Mouse (Mus musculus) testis, postnatal 14 days (tissue): ENCODE data around the gene Fgfr2.

Source experiments
- DNase-seq: peaks from one replicate; pipeline ENCODE4 v3.0.0; 2021; ENCODE audit warnings: low spot score

Fgfr2 gene

DNA sequence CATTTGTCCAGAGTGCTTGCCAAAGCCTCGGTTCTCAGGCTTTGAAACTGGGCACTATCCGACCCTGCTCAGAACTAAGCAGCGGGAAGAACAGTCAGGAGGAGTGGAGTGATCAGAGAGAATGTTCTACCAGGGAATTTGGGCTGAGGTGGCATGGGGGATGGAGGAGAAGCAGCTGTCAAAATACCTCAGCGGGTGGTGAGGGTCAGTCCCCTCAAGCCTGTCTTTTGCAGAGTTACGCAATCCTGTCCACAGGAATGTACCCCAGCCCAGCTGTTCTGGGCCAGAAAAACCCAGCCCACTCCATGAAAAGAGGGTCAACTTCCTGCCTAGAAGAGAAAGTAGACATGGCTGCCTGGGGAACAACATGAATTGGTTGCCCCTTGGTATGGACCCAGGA, 862.5 kb downstream of the Fgfr2 start:
- no peak for DNase-seq

DNA sequence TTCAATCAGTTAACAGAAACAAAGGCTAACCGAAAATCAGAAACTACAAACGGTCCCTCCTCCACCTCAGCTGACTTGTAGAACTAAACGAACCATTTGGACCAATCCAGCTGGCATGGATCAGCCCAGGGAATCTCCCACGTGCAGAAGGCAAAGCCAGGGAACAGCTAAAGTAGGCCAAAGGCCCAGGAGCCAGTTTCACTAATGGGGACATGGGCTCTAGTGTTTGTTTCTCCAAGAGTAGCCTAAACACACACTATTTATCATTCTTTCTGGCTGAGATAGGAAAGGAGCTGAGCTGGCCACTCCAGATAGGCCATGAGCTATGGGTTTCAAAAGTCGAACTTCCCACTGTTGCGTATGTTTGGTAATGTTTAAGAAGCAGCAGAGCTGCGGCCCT, 864.3 kb downstream of the Fgfr2 start:
- peak; percentile 49 for DNase-seq

DNA sequence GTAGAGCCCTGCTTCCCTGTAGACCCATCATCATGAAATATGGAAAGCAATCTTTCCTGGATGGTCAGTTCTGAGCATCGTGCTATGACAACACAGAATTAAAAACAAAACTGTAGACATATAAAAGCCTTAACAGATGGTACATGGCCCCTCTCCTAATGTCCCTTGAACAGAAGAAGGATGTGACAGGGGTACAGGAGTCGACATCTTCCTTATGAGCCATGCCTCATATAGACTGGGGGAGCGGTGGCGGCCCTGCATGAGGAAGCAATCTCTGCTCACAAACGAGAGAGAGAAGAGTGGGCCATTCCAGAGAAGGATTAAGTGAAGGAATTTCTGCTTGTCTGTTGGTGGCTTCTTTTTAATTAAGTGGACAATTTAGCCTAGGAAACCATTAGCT, 864.9 kb downstream of the Fgfr2 start:
- DNase-seq = no peak

DNA sequence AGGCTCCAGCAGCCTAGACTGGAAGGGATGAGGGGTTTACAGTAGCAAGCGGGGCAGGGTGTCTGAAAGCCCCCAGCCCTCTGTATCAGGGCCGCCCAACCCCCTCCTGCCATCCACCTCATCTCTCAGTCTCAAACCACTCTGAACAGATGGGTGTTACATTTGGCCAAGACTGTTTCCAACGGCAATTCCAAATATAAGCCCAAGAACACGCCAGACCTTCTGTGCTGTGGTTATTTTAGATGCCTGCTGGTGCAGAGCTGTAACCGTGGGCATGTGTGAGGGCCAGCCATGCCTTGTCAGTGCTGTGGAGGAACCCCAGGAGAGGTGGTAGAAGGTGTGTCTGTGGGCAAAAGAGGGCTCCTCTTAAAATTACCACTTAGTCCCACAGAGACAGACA, 869.6 kb downstream of the Fgfr2 start:
- DNase-seq = no peak

DNA sequence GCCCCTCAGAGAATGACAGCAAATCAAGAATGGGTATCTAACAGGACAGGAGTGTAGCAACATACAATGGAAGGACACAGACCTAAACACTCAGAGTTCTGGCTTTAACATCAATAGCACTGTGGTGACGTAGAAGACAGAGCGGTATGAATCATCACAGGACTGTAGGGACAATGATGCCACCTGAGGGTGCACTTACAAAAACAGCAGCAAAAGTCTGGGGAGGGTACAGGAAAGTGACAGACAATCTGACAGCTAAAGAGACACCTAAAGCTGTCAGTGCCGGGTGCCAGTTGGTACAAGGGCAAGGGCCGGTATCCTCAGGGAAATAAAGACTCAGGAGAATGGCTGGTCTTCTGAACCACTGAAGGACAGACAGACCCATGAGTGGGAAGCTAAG, 870.1 kb downstream of the Fgfr2 start:
- no peak for DNase-seq

DNA sequence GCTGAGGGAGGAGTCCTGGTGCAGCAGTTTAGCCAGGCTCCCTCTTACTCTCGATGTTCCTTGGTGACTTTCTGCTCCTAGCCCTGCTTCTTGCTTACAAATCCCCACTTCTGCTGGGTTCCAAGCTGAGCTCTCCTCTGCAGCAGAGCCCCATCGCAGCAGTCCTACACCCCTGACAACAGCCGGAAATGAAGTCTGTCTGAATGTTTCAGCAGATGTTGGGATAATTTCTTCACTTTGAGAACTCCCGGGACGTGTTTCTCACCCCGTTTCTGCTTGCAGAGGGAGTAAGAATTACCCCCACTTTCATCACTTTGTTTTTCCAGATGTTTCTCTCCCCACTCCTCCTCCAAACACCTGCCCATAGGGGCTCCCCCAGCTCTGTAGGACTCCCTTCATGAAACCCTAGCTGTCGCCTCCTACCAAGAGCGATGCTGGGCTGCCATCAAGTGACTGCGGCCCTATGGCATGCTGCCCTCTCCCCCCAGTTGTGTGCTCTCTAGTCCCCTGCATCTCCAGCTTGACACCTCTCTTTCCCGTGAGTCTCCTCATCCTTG, 873.5 kb downstream of the Fgfr2 start:
- DNase-seq = no peak

DNA sequence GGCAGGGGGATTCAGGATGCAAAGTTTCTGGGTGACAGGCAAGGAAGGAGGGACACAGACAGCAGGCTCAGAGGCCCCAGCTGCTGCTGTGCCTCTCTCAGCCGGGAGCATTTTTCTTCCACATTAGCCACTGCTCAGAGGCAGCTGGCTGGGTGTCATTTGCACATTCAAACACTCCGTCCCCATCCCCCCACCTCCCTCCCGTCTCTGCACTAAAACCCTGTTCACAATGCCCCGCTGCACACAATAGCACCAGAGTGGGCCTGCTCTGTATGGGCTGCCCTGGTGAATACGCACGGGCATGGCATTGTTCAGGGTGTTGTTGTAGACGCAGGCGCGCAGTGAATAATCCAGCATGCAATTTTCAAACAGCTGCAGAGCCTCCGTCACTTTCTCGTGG, 875.6 kb downstream of the Fgfr2 start:
- DNase-seq = no peak

DNA sequence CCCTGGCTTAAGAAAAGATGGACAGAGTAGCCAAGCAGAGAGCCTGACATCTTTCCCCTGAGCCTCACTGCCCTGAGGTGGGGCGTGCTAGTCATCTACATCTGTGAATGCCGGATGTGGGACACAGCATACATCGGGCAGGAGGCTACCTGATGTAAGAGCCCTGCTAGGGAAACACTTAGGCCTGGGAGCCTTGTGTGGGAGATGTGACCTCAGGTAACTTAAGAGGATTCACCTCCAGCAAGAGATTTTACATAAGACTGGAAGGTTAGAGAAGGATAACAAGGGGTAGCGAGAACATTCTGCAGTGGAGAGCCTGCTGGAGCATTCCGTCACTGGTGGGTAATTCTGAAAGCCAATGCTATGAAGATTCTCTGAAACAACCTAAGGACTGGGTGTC, 876.1 kb downstream of the Fgfr2 start:
- no peak for DNase-seq

DNA sequence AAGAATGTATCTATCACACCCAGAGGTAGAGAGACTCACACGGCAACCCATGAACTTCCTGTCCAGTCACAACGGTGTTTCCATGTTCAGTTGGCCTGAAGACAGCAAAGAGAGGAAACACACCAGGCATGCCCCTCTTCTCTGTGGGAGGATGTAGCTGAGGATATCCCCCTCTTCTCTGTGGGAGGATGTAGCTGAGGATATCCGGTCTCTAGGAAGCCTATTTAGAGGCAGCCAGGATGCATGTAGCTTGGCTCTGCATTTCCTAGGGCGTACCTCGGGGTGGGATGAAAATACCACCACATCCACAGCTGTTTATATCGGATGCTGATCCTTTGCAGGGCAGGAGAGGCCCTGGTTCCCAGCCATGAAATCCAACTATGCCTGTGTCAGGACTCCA, 877.4 kb downstream of the Fgfr2 start:
- no peak for DNase-seq

DNA sequence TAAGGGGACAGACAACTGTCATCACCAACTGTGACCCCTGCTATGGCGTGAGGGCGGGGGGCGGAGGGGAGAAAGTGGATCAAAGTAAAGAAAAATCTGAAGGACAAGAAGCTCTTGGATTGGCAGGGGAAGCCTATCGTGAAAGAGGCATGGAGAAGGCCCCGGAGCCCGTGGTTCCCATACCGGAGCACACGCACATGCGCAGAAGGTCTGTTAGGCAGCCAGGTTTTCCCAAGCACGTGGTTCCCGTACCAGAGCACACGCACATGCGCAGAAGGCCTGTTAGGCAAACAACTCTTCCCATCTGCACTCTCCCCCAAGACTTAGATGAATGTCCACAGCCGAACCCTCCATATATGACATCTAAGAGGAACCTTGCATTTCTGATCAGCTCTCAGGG, 878.5 kb downstream of the Fgfr2 start:
- no peak for DNase-seq

DNA sequence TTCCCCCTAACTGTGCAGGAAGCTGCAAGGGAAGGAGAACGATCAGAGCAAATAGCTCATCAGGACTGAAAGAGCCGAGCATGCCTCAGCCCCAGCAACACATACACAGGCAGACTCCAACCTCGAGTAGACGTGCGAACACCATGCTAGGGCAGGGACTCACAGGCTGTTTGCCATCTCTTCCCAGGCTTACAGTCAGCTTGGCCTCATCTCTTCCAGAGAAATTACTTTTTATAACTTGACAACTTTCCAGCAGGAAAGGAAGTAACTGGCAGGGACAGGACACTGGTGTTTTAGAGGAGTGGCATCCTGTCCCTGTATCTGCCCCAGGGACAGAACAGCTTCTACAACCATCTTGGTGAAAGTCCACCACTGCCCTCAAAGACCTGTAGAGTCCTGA, 879.9 kb downstream of the Fgfr2 start:
- no peak for DNase-seq

DNA sequence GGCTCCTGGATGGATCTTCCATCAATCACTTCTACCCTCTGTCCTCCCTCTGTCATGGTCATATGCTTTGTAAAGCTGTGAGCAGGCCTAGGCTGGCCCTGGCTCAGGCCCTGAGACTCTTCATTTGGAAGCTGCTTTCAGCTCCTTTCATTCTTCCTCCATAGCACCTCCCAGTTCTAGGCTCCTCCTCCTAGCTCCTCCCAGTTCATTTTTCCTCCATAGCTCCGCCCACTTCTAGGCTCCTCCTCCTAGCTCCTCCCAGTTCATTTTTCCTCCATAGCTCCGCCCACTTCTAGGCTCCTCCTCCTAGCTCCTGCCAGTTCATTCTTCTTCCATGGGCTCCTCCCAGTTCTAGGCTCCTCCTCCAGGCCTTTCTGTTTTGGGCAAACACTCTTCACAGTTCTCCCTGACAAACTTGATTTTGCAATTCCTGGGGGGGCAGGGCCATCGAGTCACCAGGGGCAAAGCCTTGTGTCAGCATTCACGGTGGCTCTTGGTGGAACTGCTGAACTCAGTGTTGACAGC, 880.5 kb downstream of the Fgfr2 start:
- DNase-seq = peak; percentile 19

DNA sequence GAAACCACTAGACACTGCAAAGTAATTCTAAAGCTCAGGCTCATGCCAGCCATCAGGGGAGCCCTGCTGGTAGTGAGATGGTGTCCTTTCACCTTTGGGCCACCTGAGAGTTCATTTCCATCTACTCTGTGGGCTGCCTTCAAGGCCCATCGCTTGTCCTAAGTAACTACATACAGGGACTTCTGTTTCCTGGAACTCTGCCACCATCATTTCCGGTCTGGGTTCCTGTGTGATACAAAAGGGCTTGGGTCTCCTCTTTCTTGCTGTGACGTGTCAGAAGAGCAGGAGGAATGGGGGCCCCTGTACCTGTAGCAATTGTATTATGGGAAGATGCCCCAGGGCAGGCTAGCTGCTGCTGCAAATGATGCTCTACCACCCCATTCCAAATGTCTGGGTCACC, 884.2 kb downstream of the Fgfr2 start:
- no peak for DNase-seq

DNA sequence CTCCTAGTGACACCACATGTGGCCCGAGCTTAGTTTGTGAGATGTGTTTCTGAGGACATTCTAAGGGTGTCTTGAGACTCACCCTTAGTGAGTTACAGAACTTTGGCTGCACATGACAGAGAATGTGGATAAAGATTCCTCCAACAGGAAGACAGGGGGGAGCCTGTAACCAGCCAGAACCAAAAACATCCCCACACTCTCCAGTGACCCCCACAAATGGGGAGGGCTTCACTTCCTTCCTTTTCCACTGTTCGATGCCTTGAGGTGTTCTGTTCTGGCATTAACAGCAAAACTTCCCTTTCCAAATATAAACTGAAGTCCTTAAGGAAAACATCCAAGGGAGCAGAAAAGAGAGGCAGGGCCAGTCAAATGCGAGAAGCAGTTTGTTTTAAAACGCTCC, 886.0 kb downstream of the Fgfr2 start:
- no peak for DNase-seq

DNA sequence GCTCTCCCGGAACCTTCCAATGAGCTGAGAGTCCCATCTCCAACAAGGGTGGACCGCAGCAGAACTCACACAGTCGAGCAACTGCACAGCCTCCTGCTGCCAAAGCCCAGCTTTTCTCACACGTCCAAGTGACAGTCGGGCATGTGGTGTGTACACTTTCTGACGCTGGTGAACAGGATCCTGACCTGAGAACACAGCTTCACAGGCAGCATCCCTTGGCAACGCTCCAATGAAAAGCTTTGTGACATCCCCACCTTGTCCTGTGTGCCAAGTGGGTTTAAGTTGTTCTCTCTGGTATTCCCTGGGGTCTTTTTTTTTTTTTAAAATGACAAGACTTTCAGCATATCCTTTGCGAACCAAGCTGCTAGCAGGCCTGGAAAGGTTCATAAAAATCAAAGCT, 886.4 kb downstream of the Fgfr2 start:
- DNase-seq = no peak

DNA sequence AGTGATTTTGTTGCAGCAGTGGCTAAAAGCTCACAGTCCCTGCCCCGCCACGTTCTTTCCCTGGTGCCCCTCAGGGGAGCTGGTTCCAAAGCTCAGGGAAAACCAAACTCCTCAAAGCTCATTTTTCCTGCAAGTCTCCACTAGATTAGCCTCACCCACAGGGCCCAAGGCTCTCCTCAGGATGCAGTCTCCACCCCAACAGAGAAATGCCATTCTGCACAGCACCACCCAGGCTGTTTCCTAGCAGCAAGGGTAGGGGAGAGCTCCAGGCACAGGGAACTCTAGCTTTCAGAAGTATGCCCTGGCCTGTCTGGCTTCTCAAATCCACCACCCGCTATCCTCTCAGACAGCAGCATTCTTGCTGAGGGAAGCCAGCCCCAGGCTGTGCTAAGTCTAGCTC, 888.9 kb downstream of the Fgfr2 start:
- DNase-seq = no peak

DNA sequence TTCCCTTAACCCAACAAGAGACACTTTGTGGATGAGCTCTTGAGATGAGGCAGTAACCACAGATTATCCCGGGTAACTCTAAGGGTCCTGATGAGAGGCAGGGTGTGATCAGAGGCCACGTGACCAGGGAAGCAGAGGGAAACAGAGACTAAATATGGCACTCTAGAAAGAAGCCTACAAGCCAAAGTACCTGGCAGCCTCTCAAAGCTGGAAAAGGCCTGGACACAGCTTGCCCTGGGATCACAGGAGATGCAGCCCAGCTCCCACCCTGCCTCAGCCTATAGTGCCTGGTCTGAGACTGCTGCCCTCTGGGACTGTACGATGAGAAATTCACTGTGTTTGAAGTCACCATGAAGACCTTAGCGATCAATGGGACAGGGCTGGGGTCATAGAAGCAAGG, 889.4 kb downstream of the Fgfr2 start:
- DNase-seq = no peak

DNA sequence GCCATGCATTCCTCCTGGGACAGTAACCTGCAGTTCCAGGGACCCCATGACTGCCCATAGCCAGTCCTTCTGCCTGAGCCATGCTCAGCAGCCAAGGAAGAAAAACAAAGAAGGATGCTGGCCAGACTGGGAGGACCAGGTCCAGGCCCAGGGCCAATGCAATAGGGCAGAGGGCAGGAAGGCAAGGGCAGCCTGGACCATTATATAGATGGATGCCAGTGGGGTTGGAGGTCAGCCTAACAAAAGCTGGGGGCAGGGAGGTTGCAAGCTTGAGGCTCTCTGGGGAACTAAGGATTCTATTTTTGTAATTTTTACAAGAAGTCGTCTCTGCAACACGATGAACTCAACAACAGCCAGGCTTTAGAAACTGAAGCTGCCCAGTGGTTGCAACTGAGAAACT, 890.2 kb downstream of the Fgfr2 start:
- peak; percentile 20 for DNase-seq

DNA sequence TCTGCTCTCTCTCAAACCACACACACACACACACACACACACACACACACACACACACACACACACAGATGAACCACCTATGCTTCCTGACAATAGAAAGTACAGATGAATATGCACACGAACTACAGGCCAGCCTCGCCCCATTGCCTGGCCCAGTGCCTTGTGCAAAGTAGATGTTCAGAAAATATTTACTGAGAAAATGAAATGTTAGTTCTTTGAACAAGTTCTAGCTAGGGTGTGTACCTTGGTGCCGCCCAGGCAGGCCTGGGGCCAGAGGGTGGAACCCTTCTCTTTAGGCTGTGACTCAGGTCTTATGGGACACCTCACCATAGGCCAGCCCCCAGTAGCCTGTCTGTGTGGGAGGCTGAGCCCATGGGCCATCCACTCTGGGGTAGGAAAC, 891.7 kb downstream of the Fgfr2 start:
- no peak for DNase-seq

DNA sequence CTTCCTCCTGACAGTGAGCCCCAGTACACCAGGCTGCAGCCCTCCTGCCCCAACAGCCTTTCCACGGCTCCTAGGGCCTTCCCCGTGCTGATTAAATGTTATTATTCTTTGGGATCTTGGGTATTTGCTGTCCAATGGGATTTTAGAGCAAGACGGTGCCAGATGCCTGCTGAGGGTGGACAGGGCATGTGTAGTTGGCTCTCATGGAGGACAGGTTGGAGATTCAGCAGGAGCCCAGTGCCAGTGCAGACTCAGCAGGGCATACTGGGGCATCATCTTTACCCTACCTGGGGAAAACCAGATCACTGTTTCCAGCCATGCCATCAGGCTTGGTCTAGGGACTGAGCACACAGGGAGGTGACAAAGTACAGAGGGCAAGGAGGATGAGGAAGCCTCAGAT, 892.2 kb downstream of the Fgfr2 start:
- DNase-seq = no peak

DNA sequence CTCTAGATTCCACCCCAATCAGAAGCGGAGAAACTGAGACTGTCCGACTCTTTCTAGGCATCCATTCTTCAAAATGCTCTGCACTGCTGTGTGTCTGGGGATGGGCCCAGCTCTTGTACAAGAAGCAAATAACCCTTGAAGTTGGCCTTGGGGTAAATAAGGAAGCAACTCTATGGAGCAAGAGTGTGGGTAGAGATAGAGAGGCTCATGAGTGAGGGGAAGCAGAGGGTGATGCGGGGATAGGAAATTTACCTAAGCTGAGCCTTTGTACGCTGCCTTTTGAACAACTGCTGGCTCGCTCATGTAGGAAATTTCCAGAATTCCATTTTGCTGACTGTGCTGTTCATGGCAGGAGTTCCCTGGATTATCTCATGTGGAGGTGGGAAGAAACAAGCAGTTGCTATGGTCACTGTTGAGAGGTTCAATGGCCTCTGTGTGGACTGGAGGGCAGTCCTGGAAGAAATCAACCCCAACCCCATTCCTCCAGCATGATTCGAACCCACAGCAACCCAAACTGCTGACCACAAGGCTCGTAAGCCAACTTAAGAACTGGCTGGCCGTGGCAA, 896.0 kb downstream of the Fgfr2 start:
- no peak for DNase-seq

DNA sequence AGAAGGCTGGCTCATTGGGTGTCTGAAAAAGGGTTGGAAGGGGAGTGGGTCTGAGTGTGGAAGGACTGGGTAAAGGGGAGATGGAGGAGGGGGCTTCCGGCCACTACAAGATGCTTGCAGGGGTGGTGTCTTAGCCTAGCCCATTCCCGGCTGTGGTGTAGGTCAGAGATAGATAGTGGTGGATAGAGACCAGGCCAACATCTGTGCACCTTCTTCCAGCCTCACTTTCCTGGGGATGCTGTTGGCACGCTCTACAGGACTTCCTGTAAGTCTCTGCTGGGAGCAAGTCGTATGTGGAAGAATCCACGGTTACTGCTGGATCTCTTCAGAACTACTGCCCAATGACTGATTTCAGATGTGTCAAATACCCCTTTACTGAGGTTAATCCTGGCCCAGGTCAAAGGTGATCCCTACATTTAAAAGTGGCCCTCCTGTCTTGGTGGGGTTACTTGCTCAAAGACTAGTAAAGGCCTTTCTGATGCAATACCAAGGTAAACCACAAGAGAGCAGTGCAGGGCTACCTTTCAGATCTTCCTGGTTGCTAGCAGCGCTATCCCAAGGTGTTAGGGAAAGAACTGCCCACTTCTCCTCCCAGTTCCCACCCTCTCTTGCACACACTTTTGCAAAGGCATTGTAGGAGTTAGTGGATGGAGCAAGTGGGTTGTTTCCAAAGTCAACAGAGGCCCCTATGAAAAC, 896.6 kb downstream of the Fgfr2 start:
- peak; percentile 63 for DNase-seq

DNA sequence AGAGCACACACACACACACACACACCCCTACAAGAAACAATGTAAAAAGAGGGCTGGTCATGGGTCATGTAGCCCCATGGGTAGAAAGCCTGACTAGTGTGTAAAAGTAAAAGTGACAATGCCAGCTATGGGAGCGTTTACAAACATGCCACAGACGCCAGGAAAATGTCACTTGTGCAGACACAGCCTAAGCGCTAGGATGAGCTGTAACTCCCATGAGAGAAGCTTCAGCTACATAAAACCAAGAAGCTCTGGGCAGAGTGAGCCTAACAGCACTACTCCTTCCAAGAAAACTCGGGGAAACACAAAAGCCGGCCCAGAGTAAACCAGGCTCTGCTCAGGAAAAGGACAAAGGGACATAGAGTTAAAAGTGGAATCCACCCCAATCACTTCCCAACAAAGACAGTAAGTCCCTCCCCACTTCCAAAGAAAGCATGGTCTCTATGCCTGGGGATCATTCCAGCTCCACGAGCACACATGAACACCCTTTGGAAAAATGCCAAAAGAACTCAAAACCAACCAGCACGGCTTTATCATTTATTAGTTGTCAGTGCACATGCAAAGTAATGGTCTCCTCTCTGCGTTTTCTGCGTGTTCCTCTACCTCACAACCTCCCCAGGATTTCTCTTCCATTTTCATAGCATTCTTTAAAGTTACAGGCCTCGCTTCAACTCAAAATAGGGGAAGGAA, 899.6 kb downstream of the Fgfr2 start:
- DNase-seq = no peak
